Mouse (Mus musculus): ENCODE results near the gene Ndrg4.

DNA sequence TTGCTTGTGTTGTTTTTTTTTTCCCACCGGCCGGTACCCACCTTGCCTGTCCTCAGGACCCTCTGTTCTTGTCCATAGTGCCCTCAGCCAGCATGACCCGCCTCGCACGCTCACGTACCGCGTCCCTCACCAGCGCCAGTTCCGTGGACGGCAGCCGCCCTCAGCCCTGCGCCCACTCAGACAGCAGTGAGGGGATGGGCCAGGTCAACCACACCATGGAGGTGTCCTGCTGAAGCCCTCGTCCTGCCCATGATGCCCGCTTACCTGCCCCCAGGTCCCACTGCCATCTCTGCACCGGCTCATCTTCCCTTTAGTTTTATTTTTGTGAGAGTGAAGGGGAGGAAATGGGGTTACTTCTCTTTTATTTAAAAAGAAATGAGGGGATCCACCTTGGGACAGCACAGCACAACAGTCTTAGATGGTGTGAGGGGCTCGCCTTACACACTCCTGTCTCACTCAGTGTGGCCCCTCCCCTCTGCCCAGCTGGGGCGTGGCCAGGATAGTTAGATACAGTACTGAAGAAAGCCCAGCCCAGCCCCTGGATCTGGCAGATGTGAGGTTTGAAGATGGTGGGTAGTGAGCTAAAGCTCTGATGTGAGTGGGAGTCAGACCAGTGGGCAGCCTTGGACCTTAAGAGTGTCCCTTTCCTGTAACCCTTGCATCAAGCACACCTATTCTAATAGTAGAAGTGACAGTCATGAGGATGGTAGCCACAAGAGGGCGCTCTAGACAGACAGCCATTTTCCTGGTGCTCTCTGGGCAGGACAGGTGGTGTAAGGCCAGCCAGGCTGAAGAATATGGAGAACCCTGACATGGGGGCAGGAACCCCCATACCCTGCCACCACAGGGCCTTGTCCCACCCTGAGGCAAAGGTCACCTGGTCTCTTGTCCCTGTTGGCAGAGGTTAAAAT, 36.6 kb downstream of the Ndrg4 start:
- TF ChIP-seq CTCF (IDR thresholded peaks at IDR 0.05; ENCODE audit: low read depth) (peak; percentile 94), EP300 (IDR thresholded peaks at IDR 0.05; ENCODE audit: low read depth) (no peak)

Data from liver, postnatal 0 days (tissue).